Mouse (Mus musculus) heart, adult 2 months (tissue): ENCODE measurements around the gene Arhgef28.

Experiments
- CTCF ChIP-seq: fragments of 200-600 bp; IDR thresholded peaks from 2 replicates; pipeline ENCODE4 v1.8.1; 2022; ENCODE audit warnings: antibody characterized with exemption, mild to moderate bottlenecking, moderate library complexity
- EP300 ChIP-seq: fragments of 200-500 bp; IDR thresholded peaks from 2 replicates; pipeline ENCODE4 v1.6.1; 2011; ENCODE audit warnings: low read depth, low read length, control low read depth; ENCODE audit not compliant: insufficient read depth
- POLR2A ChIP-seq: fragments of 200-500 bp; IDR thresholded peaks from 2 replicates; pipeline ENCODE4 v1.6.1; 2011; ENCODE audit warnings: mild to moderate bottlenecking, low read depth, low read length, control low read depth; ENCODE audit not compliant: insufficient read depth

- TF ChIP-seq CTCF (no peak), POLR2A (no peak), EP300 (no peak)
These were observed 306.4 kb downstream of the Arhgef28 start for GRCm38 (mm10) chr13:97899604-97900379.
